Mouse (Mus musculus): Measurements from ENCODE around the gene Sipa1. TPM values are rescaled to one million over a fixed set of nuclear protein-coding genes. Genes with fewer than 3 reads are reported as not detected.
A peak's percentile ranks its signal among the peaks of the same experiment; 100 is the strongest.

Sipa1 gene
- polyA plus RNA-seq (2015; fragmentation: Nextera tagmentation; extraction: Ambion mirVana): 30.8 and 39.8 TPM in 2 replicates

GRCm38 (mm10) chr19:5662981-5663913, at the start of gene Sipa1:
Gene Sipa1 (minus strand): TSS chr19:5663707.
- WGBS: under 1% methylated on average over 32 of the region's 32 CpGs
- peak within 1 kb of the TSS; percentile 62 for H3K4me2 ChIP-seq
- H3K27me3 ChIP-seq: no peaks in the 10 kb centered on the region
- ATAC-seq (replicated peaks; ENCODE audit: low FRiP score): peak; percentile 96
- no peaks in the 10 kb centered on the region for H3K9me3 ChIP-seq (replicated peaks)
- peak within 1 kb of the TSS; percentile 92 for H3K27ac ChIP-seq
- H3K4me1 ChIP-seq: peaks cover 40% of the 10 kb centered on the region
- peaks cover 58% of the 10 kb centered on the region for H3K36me3 ChIP-seq
- peak within 1 kb of the TSS; percentile 57 for H3K4me3 ChIP-seq (replicated peaks)
- peak within 1 kb of the TSS; percentile 51 for H3K9ac ChIP-seq

GRCm38 (mm10) chr19:5713255-5713654, 49.7 kb upstream of the Sipa1 start:
- 72% methylated on average over 5 of the region's 5 CpGs for WGBS
- no peaks in the 10 kb centered on the region for H3K27me3 ChIP-seq
- no peak for ATAC-seq (replicated peaks; ENCODE audit: low FRiP score)
- H3K27ac ChIP-seq: peak overlapping the region; percentile 75
- no peak overlapping the region for H3K9ac ChIP-seq
- peaks cover 49% of the 10 kb centered on the region for H3K4me1 ChIP-seq
- no peak overlapping the region for H3K4me2 ChIP-seq
- H3K4me3 ChIP-seq (replicated peaks): no peak overlapping the region
- peaks cover 62% of the 10 kb centered on the region for H3K36me3 ChIP-seq
- no peaks in the 10 kb centered on the region for H3K9me3 ChIP-seq (replicated peaks)

GRCm38 (mm10) chr19:5711907-5712460, 48.5 kb upstream of the Sipa1 start:
- Histone ChIP-seq H3K36me3 (peaks cover 65% of the 10 kb centered on the region), H3K4me3 (replicated peaks) (no peak overlapping the region), H3K27ac (no peak overlapping the region), H3K4me1 (peaks cover 46% of the 10 kb centered on the region), H3K9me3 (replicated peaks) (no peaks in the 10 kb centered on the region), H3K4me2 (no peak overlapping the region), H3K27me3 (no peaks in the 10 kb centered on the region), H3K9ac (no peak overlapping the region)
- 90% methylated on average over 14 of the region's 14 CpGs for WGBS
- ATAC-seq (replicated peaks; ENCODE audit: low FRiP score): no peak

GRCm38 (mm10) chr19:5711218-5711617, 47.7 kb upstream of the Sipa1 start:
- Histone ChIP-seq H3K36me3 (peaks cover 67% of the 10 kb centered on the region), H3K9me3 (replicated peaks) (no peaks in the 10 kb centered on the region), H3K27ac (no peak overlapping the region), H3K4me2 (no peak overlapping the region), H3K27me3 (no peaks in the 10 kb centered on the region), H3K4me1 (peaks cover 40% of the 10 kb centered on the region), H3K9ac (no peak overlapping the region), H3K4me3 (replicated peaks) (no peak overlapping the region)
- 18% methylated on average over 3 of the region's 3 CpGs for WGBS
- ATAC-seq (replicated peaks; ENCODE audit: low FRiP score): no peak

- peaks cover 33% of the 10 kb centered on the region for H3K4me1 ChIP-seq
- no peaks in the 10 kb centered on the region for H3K27me3 ChIP-seq
- H3K9me3 ChIP-seq (replicated peaks): no peaks in the 10 kb centered on the region
- H3K4me3 ChIP-seq (replicated peaks): no peak overlapping the region
- 83% methylated on average over 8 of the region's 8 CpGs for WGBS
- no peak for ATAC-seq (replicated peaks; ENCODE audit: low FRiP score)
- no peak overlapping the region for H3K27ac ChIP-seq
- H3K9ac ChIP-seq: no peak overlapping the region
- H3K36me3 ChIP-seq: peaks cover 65% of the 10 kb centered on the region
- H3K4me2 ChIP-seq: no peak overlapping the region
Observed at GRCm38 (mm10) chr19:5710581-5710980, 47.1 kb upstream of the Sipa1 start.

- no peaks in the 10 kb centered on the region for H3K27me3 ChIP-seq
- H3K4me3 ChIP-seq (replicated peaks): no peak overlapping the region
- no peak overlapping the region for H3K27ac ChIP-seq
- H3K9ac ChIP-seq: no peak overlapping the region
- H3K36me3 ChIP-seq: peaks cover 64% of the 10 kb centered on the region
- ATAC-seq (replicated peaks; ENCODE audit: low FRiP score): no peak
- 93% methylated on average over 6 of the region's 6 CpGs for WGBS
- H3K9me3 ChIP-seq (replicated peaks): no peaks in the 10 kb centered on the region
- peaks cover 32% of the 10 kb centered on the region for H3K4me1 ChIP-seq
- H3K4me2 ChIP-seq: no peak overlapping the region
Observed at GRCm38 (mm10) chr19:5710068-5710467, 46.6 kb upstream of the Sipa1 start.

GRCm38 (mm10) chr19:5704801-5705571, 41.5 kb upstream of the Sipa1 start:
- Histone ChIP-seq H3K4me2 (no peak overlapping the region), H3K4me1 (peaks cover 11% of the 10 kb centered on the region), H3K36me3 (peaks cover 71% of the 10 kb centered on the region), H3K9me3 (replicated peaks) (no peaks in the 10 kb centered on the region), H3K9ac (no peak overlapping the region), H3K4me3 (replicated peaks) (no peak overlapping the region), H3K27me3 (no peaks in the 10 kb centered on the region), H3K27ac (peak overlapping the region; percentile 63)
- ATAC-seq (replicated peaks; ENCODE audit: low FRiP score): peak; percentile 66
- 40% methylated on average over 10 of the region's 10 CpGs for WGBS

- ATAC-seq (replicated peaks; ENCODE audit: low FRiP score): no peak
- Histone ChIP-seq H3K36me3 (peaks cover 71% of the 10 kb centered on the region), H3K27me3 (no peaks in the 10 kb centered on the region), H3K4me2 (no peak within 1 kb of the TSS), H3K9ac (no peak within 1 kb of the TSS), H3K9me3 (replicated peaks) (no peaks in the 10 kb centered on the region), H3K27ac (peak within 1 kb of the TSS; percentile 63), H3K4me1 (peaks cover 11% of the 10 kb centered on the region), H3K4me3 (replicated peaks) (no peak within 1 kb of the TSS)
- 70% methylated on average over 17 of the region's 17 CpGs for WGBS
Observed at GRCm38 (mm10) chr19:5704163-5704800, 40.8 kb upstream of the Sipa1 start, which contains the start of gene Kcnk7. Gene Kcnk7 (plus strand): TSS chr19:5704367.

GRCm38 (mm10) chr19:5695849-5696462, 32.4 kb upstream of the Sipa1 start:
- Histone ChIP-seq H3K27me3 (no peaks in the 10 kb centered on the region), H3K4me1 (peaks cover 49% of the 10 kb centered on the region), H3K36me3 (peaks cover 95% of the 10 kb centered on the region), H3K27ac (no peak overlapping the region), H3K4me3 (replicated peaks) (peak overlapping the region; percentile 27), H3K9me3 (replicated peaks) (no peaks in the 10 kb centered on the region), H3K9ac (0 out of 2 replicates have a peak overlapping the region, but pooled peaks have one; percentile 2), H3K4me2 (peak overlapping the region; percentile 53)
- peak; percentile 69 for ATAC-seq (replicated peaks; ENCODE audit: low FRiP score)
- WGBS: 24% methylated on average over 41 of the region's 41 CpGs

- H3K9ac ChIP-seq: no peak overlapping the region
- 83% methylated on average over 6 of the region's 6 CpGs for WGBS
- no peak overlapping the region for H3K27ac ChIP-seq
- peak overlapping the region; percentile 96 for H3K4me2 ChIP-seq
- H3K36me3 ChIP-seq: peaks cover 76% of the 10 kb centered on the region
- H3K4me1 ChIP-seq: peaks cover 59% of the 10 kb centered on the region
- H3K27me3 ChIP-seq: no peaks in the 10 kb centered on the region
- ATAC-seq (replicated peaks; ENCODE audit: low FRiP score): no peak
- peak overlapping the region; percentile 81 for H3K4me3 ChIP-seq (replicated peaks)
- no peaks in the 10 kb centered on the region for H3K9me3 ChIP-seq (replicated peaks)
Observed at GRCm38 (mm10) chr19:5693801-5694200, 30.3 kb upstream of the Sipa1 start.

- Histone ChIP-seq H3K4me1 (peaks cover 60% of the 10 kb centered on the region), H3K9ac (peak overlapping the region; percentile 78), H3K9me3 (replicated peaks) (no peaks in the 10 kb centered on the region), H3K4me3 (replicated peaks) (peak overlapping the region; percentile 81), H3K27ac (peak overlapping the region; percentile 96), H3K27me3 (no peaks in the 10 kb centered on the region), H3K4me2 (peak overlapping the region; percentile 96), H3K36me3 (peaks cover 68% of the 10 kb centered on the region)
- 64% methylated on average over 10 of the region's 10 CpGs for WGBS
- no peak for ATAC-seq (replicated peaks; ENCODE audit: low FRiP score)
Observed at GRCm38 (mm10) chr19:5692913-5693396, 29.4 kb upstream of the Sipa1 start.

Measured in kidney, embryonic 15.5 days (tissue).